Mouse (Mus musculus) liver, embryonic 14.5 days (tissue): ENCODE data around the gene Nt5c2. TPM values are rescaled to one million over a fixed set of nuclear protein-coding genes. Genes with fewer than 3 reads are reported as not detected.
"Not testable (repeated sequence)": the region's sequence is repeated elsewhere in the genome, so short reads cannot be mapped to it uniquely, and the experiment has no call there.

Source experiments
- ATAC-seq: fragments of 200-750 bp; cut with Nextera tagmentation; 2 replicates; pipeline ENCODE4 v1.8.0; 2017; ENCODE audit warnings: moderate number of reproducible peaks, mild to moderate bottlenecking, moderate library complexity; ENCODE audit not compliant: insufficient read depth
- DNase-seq, 3 experiments: peaks; one replicate each; pipeline ENCODE4 v3.0.0-alpha.2; 2012 to 2013; ENCODE audit warnings: low read depth in 3 of 3, low spot score in 3 of 3
- H3K27ac ChIP-seq: fragments of 300-500 bp; sonication (generic); 2 replicates; pipeline ENCODE4 v1.5.1; 2014; ENCODE audit warnings: moderate library complexity, mild to moderate bottlenecking, control low read depth, inconsistent platforms
- H3K27me3 ChIP-seq: fragments of 300-500 bp; sonication (generic); 2 replicates; pipeline ENCODE4 v1.6.1; 2014; ENCODE audit warnings: mild to moderate bottlenecking, low read length, moderate library complexity; ENCODE audit not compliant: control insufficient read depth, insufficient read depth
- H3K36me3 ChIP-seq: fragments of 300-500 bp; sonication (generic); replicated peaks from 2 replicates; pipeline ENCODE4 v1.6.1; 2014; ENCODE audit warnings: low read depth; ENCODE audit not compliant: control insufficient read depth, insufficient read depth
- H3K4me1 ChIP-seq, 2 experiments: fragments of 200-500 bp in 1 of 2; fragments of 300-500 bp in 1 of 2; sonication (generic) in 1 of 2; replicated peaks; 2 replicates each; pipeline ENCODE4 v1.6.1; 2012 to 2014; ENCODE audit warnings: antibody characterized with exemption in 1 of 2, inconsistent platforms in 1 of 2, low read length in 1 of 2; ENCODE audit not compliant: control insufficient read depth in 2 of 2, insufficient read depth in 2 of 2
- H3K4me2 ChIP-seq: fragments of 300-500 bp; sonication (generic); 2 replicates; pipeline ENCODE4 v1.6.1; 2014; ENCODE audit warnings: low read depth, mild to moderate bottlenecking, control low read depth, moderate library complexity
- H3K4me3 ChIP-seq, 2 experiments: fragments of 200-500 bp in 1 of 2; fragments of 300-500 bp in 1 of 2; sonication (generic) in 1 of 2; 2 replicates each; pipeline ENCODE4 v1.5.1; 2012 to 2014; ENCODE audit warnings: low read depth in 2 of 2, low read length in 2 of 2, mild to moderate bottlenecking in 2 of 2, control low read depth in 1 of 2, inconsistent platforms in 1 of 2, moderate library complexity in 1 of 2; ENCODE audit not compliant: insufficient read depth in 1 of 2
- H3K9ac ChIP-seq: fragments of 300-500 bp; sonication (generic); replicated peaks from 2 replicates; pipeline ENCODE4 v1.6.1; 2014; ENCODE audit warnings: mild to moderate bottlenecking, control low read depth, moderate library complexity
- H3K9me3 ChIP-seq: fragments of 300-500 bp; sonication (generic); 2 replicates; pipeline ENCODE4 v1.6.1; 2016; ENCODE audit warnings: low read length, mixed read lengths; ENCODE audit not compliant: control insufficient read depth
- CTCF ChIP-seq: IDR thresholded peaks from 2 replicates; pipeline ENCODE4 v1.5.1; 2016; ENCODE audit warnings: antibody characterized with exemption, low read depth, control low read depth
- EP300 ChIP-seq: IDR thresholded peaks from 2 replicates; pipeline ENCODE4 v1.6.1; 2016; ENCODE audit warnings: antibody characterized with exemption, low read depth
- WGBS: fragments of 180-500 bp; shearing (Covaris S2); extraction: QIAGEN DNeasy Blood & Tissue Kit; methylation state at CpG from one replicate; pipeline ENCODE4 v1.1.7; 2014; ENCODE audit not compliant: insufficient replicate concordance; 5-methylcytosine and 5-hydroxymethylcytosine counted together
- polyA plus RNA-seq, 2 experiments: library from polyadenylated mRNA; depleted of rRNA in 1 of 2; stranded (reverse) in 1 of 2; unstranded in 1 of 2; fragments of >200 nt; fragmentation: Nextera tagmentation in 1 of 2; extraction: Ambion mirVana in 1 of 2; gene quantifications; 2 replicates each; pipeline versions ENCODE4 v1.2.1 to v1.2.3; 2012 to 2014

Gene Nt5c2
- polyA plus RNA-seq, 2 experiments, result 14.9 to 45.0 TPM

- DNase-seq (no peak), ATAC-seq (no peak)
- Histone ChIP-seq H3K4me1 (no peaks in the 10 kb centered on the region), H3K36me3 (no peaks in the 10 kb centered on the region), H3K27me3 (peaks cover 20% of the 10 kb centered on the region), H3K4me3 (no peak overlapping the region), H3K9ac (no peak overlapping the region), H3K27ac (no peak overlapping the region), H3K4me2 (no peak overlapping the region), H3K9me3 (no peaks in the 10 kb centered on the region)
- 58% methylated on average over 7 of the region's 7 CpGs for WGBS
- TF ChIP-seq CTCF, result no peak
- TF ChIP-seq EP300, result no peak
These were observed 5.5 kb downstream of the Nt5c2 start for GRCm38 (mm10) chr19:47009420-47009819.

- Histone ChIP-seq H3K9ac (no peak overlapping the region), H3K27ac (no peak overlapping the region), H3K27me3 (no peaks in the 10 kb centered on the region; the same call in 1 of the 2 replicates), H3K4me1 (no peaks in the 10 kb centered on the region), H3K4me2 (no peak overlapping the region), H3K36me3 (no peaks in the 10 kb centered on the region), H3K4me3 (no peak overlapping the region), H3K9me3 (no peaks in the 10 kb centered on the region)
- TF ChIP-seq CTCF (no peak), EP300 (no peak)
- ATAC-seq, result no peak
- no peak for DNase-seq
- 3% methylated on average over 4 of the region's 4 CpGs for WGBS
These were observed 8.6 kb downstream of the Nt5c2 start for GRCm38 (mm10) chr19:47006321-47006720.

GRCm38 (mm10) chr19:47005873-47006272, 9.1 kb downstream of the Nt5c2 start:
- H3K4me2 ChIP-seq, result no peak overlapping the region
- WGBS, result 44% methylated on average over 5 of the region's 5 CpGs
- no peaks in the 10 kb centered on the region for H3K4me1 ChIP-seq
- no peaks in the 10 kb centered on the region for H3K36me3 ChIP-seq
- ATAC-seq (no peak), DNase-seq (no peak)
- H3K4me3 ChIP-seq, result no peak overlapping the region
- no peak overlapping the region for H3K9ac ChIP-seq
- H3K27ac ChIP-seq, result no peak overlapping the region
- H3K27me3 ChIP-seq, result no peaks in the 10 kb centered on the region; the same call in 1 of the 2 replicates
- H3K9me3 ChIP-seq, result no peaks in the 10 kb centered on the region
- TF ChIP-seq EP300 (no peak), CTCF (no peak)

- Histone ChIP-seq H3K4me2 (no peak overlapping the region), H3K4me3 (no peak overlapping the region), H3K27ac (no peak overlapping the region), H3K4me1 (peaks cover 0 to 4% of the 10 kb centered on the region in 2 experiments; a peak in 2 of 4 replicates), H3K9ac (no peak overlapping the region), H3K36me3 (no peaks in the 10 kb centered on the region), H3K27me3 (no peaks in the 10 kb centered on the region), H3K9me3 (no peaks in the 10 kb centered on the region)
- no peak for TF ChIP-seq EP300
- TF ChIP-seq CTCF, result no peak
- no peak for DNase-seq
- ATAC-seq, result no peak
- WGBS, result 57% methylated on average over 6 of the region's 6 CpGs
These were observed 11.0 kb downstream of the Nt5c2 start for GRCm38 (mm10) chr19:47003742-47004511.

- ATAC-seq, H3K9ac ChIP-seq, DNase-seq, H3K36me3 ChIP-seq, H3K4me3 ChIP-seq, H3K27me3 ChIP-seq, H3K9me3 ChIP-seq, H3K4me2 ChIP-seq, H3K27ac ChIP-seq: not testable (repeated sequence)
- WGBS, result 66% methylated on average over 2 of the region's 3 CpGs
- H3K4me1 ChIP-seq, result peaks cover 3 to 10% of the 10 kb centered on the region in 2 experiments; a peak in 3 of 4 replicates
These were observed 14.6 kb downstream of the Nt5c2 start for GRCm38 (mm10) chr19:47000357-47000756.
